Mouse (Mus musculus): ENCODE data around the gene Ltbp2.

Gene Ltbp2

DNA sequence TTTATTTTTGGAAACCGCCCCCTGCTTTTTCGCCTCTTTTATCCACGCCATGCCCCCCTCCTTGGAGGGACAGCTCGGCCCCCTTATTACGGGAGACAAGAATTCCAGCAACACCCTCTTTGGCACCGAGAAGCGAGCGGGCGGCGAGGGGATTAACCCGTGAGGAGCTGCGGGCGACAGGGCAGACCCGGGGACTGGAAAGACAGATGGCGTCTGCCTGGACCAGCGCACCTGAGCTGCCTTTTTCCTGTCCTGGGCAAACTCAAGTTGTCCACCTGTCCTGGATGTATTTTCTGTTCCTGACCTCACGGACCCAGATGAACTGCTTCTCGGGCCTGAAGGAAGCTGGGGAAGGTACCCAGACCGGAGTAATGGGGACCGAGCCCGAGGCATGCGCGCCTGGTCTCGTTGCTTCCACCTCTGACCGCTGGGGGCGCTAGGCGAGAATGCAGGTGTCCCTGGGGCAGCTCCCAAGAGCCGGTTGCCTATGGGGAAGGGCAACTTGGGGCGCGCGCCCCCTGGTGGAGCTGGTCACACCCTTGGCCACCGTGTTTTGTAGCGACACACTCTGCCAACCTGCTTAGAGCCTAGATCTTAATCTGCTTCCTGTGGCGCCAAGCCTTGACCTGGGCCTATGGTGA, at the start of gene Ltbp2:
Gene Ltbp2, minus strand, starts transcription at position 52 of the 641 bp plus-strand sequence.
- DNase-seq (ENCODE audit: low read depth, low spot score) = peak; percentile 92

DNA sequence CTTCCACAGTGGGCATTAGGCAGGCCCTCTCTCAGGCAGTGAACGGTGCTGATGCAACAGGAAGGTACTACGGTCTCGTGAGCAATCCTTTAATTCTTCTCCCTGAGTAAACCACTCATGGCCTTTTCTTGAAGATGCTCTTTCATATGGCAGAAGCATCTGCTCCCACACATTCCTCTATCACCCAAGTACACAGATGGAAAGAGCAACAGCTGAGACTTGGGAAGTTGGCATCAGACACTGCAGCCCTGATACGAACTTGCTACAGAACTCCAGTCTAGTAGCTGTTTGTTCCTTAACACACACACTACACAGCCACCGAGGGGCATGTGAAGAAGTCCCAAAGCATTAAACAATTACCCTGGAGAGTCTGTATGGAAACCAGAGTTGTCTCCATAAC, 48.0 kb upstream of the Ltbp2 start:
- no peak for DNase-seq (ENCODE audit: low read depth, low spot score)

DNA sequence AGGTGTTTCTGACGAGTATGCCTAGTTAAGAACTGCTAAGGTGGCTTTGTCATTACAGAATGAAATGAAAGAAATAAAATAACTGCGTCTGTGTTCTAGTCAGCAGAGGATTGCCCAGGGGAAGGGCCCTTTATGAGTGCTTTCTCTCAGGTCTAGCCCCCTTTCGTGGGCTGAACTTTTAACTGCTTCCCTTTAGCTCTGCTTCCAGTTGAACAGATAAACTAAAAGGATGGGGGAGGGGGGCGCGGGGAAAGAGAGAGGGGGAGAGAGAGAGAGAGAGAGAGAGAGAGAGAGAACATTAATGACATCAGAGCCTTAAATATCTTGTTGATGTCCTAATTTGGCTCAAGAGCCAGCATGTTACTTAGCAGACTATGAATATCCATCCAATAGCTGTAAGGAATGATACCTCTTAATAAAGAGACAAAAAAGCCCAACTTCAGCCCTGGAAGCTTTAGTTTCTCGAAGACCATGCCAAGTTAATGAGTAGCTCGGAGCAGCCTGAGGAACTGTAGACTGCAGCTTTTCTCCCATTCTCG, 45.6 kb upstream of the Ltbp2 start:
- DNase-seq (ENCODE audit: low read depth, low spot score) = no peak

GRCm38 (mm10) chr12:84918809-84919208, 42.5 kb upstream of the Ltbp2 start:
- DNase-seq (ENCODE audit: low read depth, low spot score) = no peak

GRCm38 (mm10) chr12:84917799-84918198, 41.5 kb upstream of the Ltbp2 start:
- no peak for DNase-seq (ENCODE audit: low read depth, low spot score)

DNA sequence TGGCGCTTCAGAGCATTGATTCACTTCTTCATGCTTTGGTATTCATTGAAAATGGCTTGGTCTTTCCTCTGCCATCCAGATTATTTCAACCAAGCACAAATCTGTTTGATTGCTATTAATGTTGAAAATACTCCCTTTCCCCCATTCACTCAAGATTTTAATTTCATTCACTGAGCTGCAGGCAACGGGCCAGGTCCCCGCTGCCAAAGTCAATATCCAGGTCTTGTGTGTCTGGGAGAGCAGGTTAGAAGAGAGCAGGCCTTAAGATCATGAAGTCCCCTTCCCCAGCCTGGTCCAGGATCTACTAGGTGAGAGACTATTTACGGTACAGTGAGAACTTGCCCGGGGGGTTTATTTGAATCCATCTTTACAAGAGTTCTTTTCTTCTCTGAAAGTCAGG, 38.6 kb upstream of the Ltbp2 start:
- DNase-seq (ENCODE audit: low read depth, low spot score) = no peak

DNA sequence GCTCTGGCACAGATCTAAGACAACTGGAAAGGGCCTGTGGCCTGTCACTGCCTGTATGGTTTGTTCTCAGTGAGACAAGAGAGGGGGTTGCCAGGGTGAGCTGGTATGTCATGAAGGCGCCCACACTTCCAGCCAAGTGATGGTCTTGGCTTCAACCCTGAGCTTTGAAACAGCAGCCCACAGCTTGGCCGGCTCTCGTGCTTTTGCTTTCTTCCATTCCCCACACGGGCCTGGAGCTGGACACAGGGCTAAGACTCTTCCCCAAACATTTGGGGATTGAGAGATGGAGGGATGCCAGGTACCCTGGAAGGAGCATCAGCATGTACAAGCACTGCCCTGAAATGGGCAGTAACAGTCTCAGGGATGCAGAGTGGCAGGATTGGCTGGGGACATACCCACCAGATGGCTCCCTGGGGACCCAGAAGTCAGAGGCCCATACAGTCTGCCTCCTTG, 36.3 kb upstream of the Ltbp2 start:
- no peak for DNase-seq (ENCODE audit: low read depth, low spot score)

DNA sequence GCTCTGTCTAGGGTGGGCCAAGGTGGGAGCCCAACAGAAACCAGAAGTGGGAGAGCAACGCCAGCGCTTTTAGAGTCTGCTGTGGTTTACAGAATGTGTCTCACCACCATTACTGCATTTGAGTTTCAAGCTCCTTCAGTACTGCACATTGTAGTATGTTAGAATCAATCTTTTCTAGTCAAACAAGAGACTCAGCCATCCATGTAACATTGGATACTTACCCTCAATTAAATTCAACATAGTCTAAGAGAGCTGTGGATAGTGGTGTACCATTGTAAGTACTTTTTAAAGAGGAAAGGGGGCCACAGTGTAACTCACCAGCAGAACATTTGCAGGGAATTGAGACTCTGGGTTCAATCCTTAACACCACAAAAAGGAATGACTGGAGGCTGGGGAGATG, 35.3 kb upstream of the Ltbp2 start:
- DNase-seq (ENCODE audit: low read depth, low spot score) = no peak

DNA sequence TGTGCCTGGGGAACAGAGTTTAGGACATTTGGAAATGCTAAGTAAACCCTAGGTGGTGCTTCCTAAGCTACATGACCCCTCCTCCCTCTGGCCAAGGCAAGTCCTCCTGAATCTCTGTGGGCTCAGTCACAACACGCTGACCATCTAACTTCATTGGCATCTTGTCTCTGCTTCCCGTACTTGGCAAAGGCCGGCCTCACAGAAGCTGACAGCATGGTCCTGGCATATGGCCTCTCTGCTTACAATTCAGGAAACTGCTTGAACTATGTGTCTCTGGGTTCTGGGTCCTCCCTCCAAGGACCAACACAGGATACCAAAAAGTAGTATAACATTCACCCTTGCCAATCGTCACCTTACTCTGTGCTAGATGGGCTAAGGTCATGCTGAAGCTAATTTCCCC, 33.7 kb upstream of the Ltbp2 start:
- no peak for DNase-seq (ENCODE audit: low read depth, low spot score)

GRCm38 (mm10) chr12:84907627-84908480, 31.5 kb upstream of the Ltbp2 start:
- DNase-seq (ENCODE audit: low read depth, low spot score) = peak; percentile 61

- peak; percentile 51 for DNase-seq (ENCODE audit: low read depth, low spot score)
Observed at GRCm38 (mm10) chr12:84907024-84907626, 30.8 kb upstream of the Ltbp2 start.

- DNase-seq (ENCODE audit: low read depth, low spot score) = no peak
Observed at GRCm38 (mm10) chr12:84904399-84904798, 28.1 kb upstream of the Ltbp2 start.

DNA sequence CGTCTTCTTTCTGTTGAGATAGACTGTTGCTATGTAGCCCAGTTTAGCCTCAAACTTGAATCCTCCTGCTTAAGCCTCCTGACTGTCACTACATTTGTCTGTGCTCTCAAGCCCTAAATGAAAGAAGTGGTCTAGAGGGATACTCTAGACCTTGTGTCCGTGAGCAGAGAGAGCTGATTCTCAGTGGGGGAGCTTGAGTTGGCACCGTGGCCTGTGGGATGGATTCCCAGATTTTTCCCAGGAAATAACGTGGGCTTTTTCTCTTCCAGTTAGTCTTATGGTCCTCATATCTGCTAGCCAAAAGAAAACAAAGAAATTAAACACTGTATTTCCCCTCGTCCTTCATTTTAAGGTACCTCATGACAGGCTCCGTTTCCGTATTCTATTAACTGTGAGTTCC, 24.0 kb upstream of the Ltbp2 start:
- no peak for DNase-seq (ENCODE audit: low read depth, low spot score)

DNA sequence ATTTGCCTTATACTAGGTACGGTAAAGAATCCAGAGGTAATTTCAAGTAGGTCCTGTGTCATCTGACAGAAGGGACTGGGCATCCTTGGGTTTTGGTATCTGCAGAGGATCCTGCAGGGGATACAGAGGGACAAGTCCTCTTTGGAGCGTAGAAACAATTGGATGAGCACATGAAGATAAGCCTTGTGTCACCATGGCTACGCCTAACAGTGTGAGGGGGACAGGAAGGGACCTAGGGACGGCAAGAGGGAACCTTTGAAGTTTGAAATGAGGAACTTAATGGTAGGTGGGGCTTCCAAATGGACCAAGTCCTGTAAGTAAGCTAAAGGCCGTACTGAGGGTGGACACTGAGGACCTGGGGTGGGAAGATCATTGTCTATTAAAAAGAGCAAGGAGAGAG, 21.0 kb upstream of the Ltbp2 start:
- no peak for DNase-seq (ENCODE audit: low read depth, low spot score)

DNA sequence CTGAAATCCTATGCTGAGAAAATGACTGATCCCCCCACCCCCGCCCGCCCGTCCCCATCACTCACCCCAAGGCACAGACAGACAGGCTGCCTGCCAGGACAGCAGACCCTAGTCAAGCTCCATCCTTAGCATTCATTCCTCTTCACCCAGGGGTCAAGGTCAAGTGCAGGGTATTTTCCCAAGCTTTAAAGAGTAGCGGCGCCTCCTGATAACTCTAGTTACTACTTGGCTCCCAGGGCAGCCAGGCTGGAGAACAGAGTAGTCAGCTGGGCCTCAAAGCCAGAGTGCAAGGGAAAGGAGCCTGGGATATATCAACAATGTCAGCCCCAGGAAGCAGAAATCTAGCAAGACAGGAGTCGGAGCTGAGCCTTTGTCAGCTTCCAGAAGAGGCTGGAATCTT, 19.9 kb upstream of the Ltbp2 start:
- DNase-seq (ENCODE audit: low read depth, low spot score) = no peak

GRCm38 (mm10) chr12:84893648-84894628, 17.6 kb upstream of the Ltbp2 start:
- no peak for DNase-seq (ENCODE audit: low read depth, low spot score)

DNA sequence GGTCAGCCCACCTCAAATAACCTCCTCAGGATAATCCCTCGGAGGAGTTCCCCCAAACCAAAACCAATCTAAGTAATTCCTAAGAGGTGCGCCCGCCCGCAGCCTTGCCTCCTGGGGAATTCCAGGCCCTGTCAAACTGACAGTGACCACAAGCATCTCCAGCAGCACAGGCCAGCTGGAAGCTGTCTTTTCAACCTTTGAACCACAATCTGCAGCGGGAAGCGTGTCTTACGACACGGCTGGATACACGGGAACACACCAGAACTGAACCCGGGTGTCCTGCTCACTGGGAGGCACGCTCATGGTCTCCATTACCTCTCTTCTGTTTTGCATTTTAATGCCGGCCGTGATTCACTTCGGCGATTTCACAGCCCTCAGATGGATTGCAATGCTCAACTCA, 14.0 kb upstream of the Ltbp2 start:
- no peak for DNase-seq (ENCODE audit: low read depth, low spot score)

DNA sequence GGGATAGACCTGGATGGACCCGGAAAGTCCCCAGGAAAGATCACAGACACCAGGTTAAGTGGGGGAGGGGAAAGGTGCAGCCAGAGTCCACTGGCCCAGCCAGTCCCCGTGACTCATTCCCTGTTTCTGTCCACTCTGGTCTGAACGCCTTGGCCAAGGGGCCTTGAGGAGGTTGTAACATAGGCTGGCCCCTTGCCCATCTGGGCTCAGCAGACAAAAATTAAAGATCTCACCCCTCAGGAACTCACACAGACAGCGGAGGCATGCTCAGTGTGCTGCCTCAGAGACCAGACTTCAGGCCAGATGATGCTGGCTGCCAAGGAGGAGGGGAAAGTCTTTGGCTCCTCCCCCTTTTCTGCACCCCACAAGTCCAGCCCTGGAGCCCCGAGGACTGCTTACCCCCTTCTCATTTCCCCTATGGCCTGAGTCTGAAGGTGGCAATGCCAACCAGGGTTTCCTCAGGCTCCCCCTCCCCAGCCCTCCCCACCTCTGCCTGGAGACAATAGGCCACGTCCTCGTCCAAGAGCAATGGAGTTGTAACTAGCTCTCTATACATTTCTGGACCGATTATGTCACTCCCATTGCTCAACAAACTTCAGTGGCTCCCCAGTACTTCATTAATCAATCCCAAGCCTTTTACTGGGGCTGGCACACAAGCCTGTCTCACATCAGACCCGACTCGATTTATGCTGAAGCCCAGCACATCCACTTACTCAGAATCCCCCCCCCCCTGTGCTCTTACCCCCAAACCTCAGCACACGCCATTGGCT, 9.0 kb upstream of the Ltbp2 start:
- DNase-seq (ENCODE audit: low read depth, low spot score) = peak; percentile 97

DNA sequence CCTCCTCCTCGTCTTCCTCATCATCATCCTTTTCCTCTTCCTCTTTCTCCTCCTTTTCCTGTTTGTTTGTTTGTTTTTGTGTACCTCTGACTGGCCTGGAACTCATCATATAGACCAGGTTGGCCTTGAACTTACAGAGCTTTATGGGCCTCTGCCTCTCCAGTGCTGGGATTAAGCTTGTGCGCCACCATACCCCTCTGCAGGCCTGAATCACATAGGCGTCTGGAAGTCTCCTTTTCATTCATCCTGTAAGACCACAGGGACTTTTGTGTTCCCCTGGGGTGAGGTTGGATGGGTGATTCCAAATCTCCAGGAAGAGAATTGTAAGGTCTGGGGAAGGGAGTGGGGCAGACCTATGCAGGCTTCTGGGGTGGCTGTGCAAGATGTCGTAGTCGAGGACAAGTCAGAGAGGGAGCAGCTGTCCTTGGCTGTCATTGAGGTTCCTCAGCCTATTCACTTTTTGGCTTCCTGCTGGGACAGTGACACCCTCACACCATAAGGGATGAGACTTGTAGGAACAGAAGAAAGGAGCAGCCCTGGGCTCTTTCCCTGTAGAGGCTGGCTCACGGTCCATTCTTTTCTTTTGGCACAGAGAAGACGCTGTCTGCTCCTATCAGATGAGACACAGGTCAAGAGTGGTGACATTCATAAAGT, 8.2 kb upstream of the Ltbp2 start:
- DNase-seq (ENCODE audit: low read depth, low spot score) = peak; percentile 66

- DNase-seq (ENCODE audit: low read depth, low spot score) = no peak
Observed at GRCm38 (mm10) chr12:84882796-84883195, 6.5 kb upstream of the Ltbp2 start.
